Mouse (Mus musculus) cerebellum, postnatal 25 days (tissue): ENCODE data around the gene Rrp15.
"Not testable (repeated sequence)": the region's sequence is repeated elsewhere in the genome, so short reads cannot be mapped to it uniquely, and the experiment has no call there.

Experiments
- DNase-seq, 2 experiments: peaks; one replicate each; pipeline ENCODE4 v3.0.0; 2021; ENCODE audit warnings: mixed read lengths in 2 of 2

Gene Rrp15

GRCm38 (mm10) chr1:186748724-186749653 is at the start of gene Rrp15:
Rrp15 (minus strand) TSS chr1:186749358.
- DNase-seq, result peak; percentile 88 to 91

GRCm38 (mm10) chr1:186797991-186798390 is 48.8 kb upstream of the Rrp15 start:
- DNase-seq, result no peak

GRCm38 (mm10) chr1:186785359-186785758 is 36.2 kb upstream of the Rrp15 start:
- DNase-seq, result no peak

- DNase-seq, result no peak
Observed at GRCm38 (mm10) chr1:186780826-186781225, 31.7 kb upstream of the Rrp15 start.

- no peak for DNase-seq
Observed at GRCm38 (mm10) chr1:186773124-186773523, 24.0 kb upstream of the Rrp15 start.

GRCm38 (mm10) chr1:186772547-186773077 is 23.5 kb upstream of the Rrp15 start:
- no peak for DNase-seq

GRCm38 (mm10) chr1:186772005-186772404 is 22.8 kb upstream of the Rrp15 start:
- no peak for DNase-seq

GRCm38 (mm10) chr1:186770659-186771058 is 21.5 kb upstream of the Rrp15 start:
- no peak for DNase-seq

GRCm38 (mm10) chr1:186768392-186768791 is 19.2 kb upstream of the Rrp15 start:
- no peak for DNase-seq

GRCm38 (mm10) chr1:186763451-186763850 is 14.3 kb upstream of the Rrp15 start:
- DNase-seq, result not testable (repeated sequence)

GRCm38 (mm10) chr1:186749675-186750283 is 621 bp upstream of the Rrp15 start:
- DNase-seq, result peak in 1 of 2 experiments; percentile 24

GRCm38 (mm10) chr1:186739828-186740227 is 9.3 kb downstream of the Rrp15 start:
- no peak for DNase-seq

GRCm38 (mm10) chr1:186735537-186735936 is 13.6 kb downstream of the Rrp15 start:
- DNase-seq, result no peak

- DNase-seq, result no peak
Observed at GRCm38 (mm10) chr1:186733052-186733451, 16.1 kb downstream of the Rrp15 start.

- DNase-seq, result no peak
Observed at GRCm38 (mm10) chr1:186728778-186729177, 20.4 kb downstream of the Rrp15 start.

GRCm38 (mm10) chr1:186726117-186726516 is 23.0 kb downstream of the Rrp15 start:
- DNase-seq, result no peak

- no peak for DNase-seq
Observed at GRCm38 (mm10) chr1:186722299-186722698, 26.9 kb downstream of the Rrp15 start.

GRCm38 (mm10) chr1:186721846-186722245 is 27.3 kb downstream of the Rrp15 start:
- peak; percentile 82 to 89 for DNase-seq

GRCm38 (mm10) chr1:186721166-186721565 is 28.0 kb downstream of the Rrp15 start:
- peak in 1 of 2 experiments; percentile 25 for DNase-seq

- no peak for DNase-seq
Observed at GRCm38 (mm10) chr1:186719708-186720107, 29.4 kb downstream of the Rrp15 start.

GRCm38 (mm10) chr1:186718881-186719280 is 30.3 kb downstream of the Rrp15 start:
- DNase-seq, result no peak

- no peak for DNase-seq
Observed at GRCm38 (mm10) chr1:186714980-186715896, 33.9 kb downstream of the Rrp15 start.

GRCm38 (mm10) chr1:186714215-186714614 is 34.9 kb downstream of the Rrp15 start:
- no peak for DNase-seq
